Mouse (Mus musculus) liver, adult 2 months (tissue): Measurements from ENCODE around the gene Tssc4. TPM values are rescaled to one million over a fixed set of nuclear protein-coding genes. Genes with fewer than 3 reads are reported as not detected.

ENCODE experiments used
- DNase-seq: peaks from one replicate; pipeline ENCODE4 v3.0.0-alpha.2; 2011; ENCODE audit warnings: low read depth, low spot score; ENCODE audit errors: extremely low read depth
- H3K27ac ChIP-seq: fragments of 200-500 bp; replicated peaks from 2 replicates; pipeline ENCODE4 v1.5.1; 2012; ENCODE audit warnings: low read depth, mild to moderate bottlenecking, control low read depth, inconsistent platforms, low read length; ENCODE audit not compliant: insufficient read depth
- H3K27me3 ChIP-seq: fragments of 200-500 bp; 2 replicates; pipeline ENCODE4 v1.6.1; 2012; ENCODE audit warnings: mild to moderate bottlenecking, moderate library complexity, low read length, inconsistent platforms; ENCODE audit not compliant: control insufficient read depth, insufficient read depth
- H3K36me3 ChIP-seq: fragments of 200-500 bp; 2 replicates; pipeline ENCODE4 v1.6.1; 2012; ENCODE audit warnings: low read length, inconsistent platforms; ENCODE audit not compliant: control insufficient read depth, insufficient read depth
- H3K4me1 ChIP-seq: fragments of 200-500 bp; 2 replicates; pipeline ENCODE4 v1.6.1; 2011; ENCODE audit warnings: low read length; ENCODE audit not compliant: control insufficient read depth, insufficient read depth
- H3K4me3 ChIP-seq: fragments of 200-500 bp; 2 replicates; pipeline ENCODE4 v1.5.1; 2011; ENCODE audit warnings: low read depth, mild to moderate bottlenecking, control low read depth, low read length, moderate library complexity; ENCODE audit not compliant: insufficient read depth
- H3K79me2 ChIP-seq: fragments of 200-500 bp; 2 replicates; pipeline ENCODE4 v1.6.1; 2012; ENCODE audit warnings: inconsistent platforms, mild to moderate bottlenecking, low read length, moderate library complexity; ENCODE audit not compliant: control insufficient read depth, insufficient read depth
- H3K9ac ChIP-seq: fragments of 200-500 bp; 2 replicates; pipeline ENCODE4 v1.6.1; 2012; ENCODE audit warnings: low read depth, mild to moderate bottlenecking, control low read depth, inconsistent platforms, low read length
- CTCF ChIP-seq: fragments of 200-500 bp; IDR thresholded peaks from 2 replicates; pipeline ENCODE4 v1.5.1; 2011; ENCODE audit warnings: low read depth, low read length, control low read depth
- POLR2A ChIP-seq: fragments of 200-500 bp; IDR thresholded peaks from 2 replicates; pipeline ENCODE4 v1.6.1; 2011; ENCODE audit warnings: low read length, control low read depth; ENCODE audit not compliant: insufficient read depth; ENCODE audit errors: extremely low read depth
- WGBS: fragments of 180-500 bp; shearing (Covaris S2); methylation state at CpG from one replicate; pipeline ENCODE4 v1.1.7; 2018; 5-methylcytosine and 5-hydroxymethylcytosine counted together
- polyA plus RNA-seq: library from polyadenylated mRNA; depleted of rRNA; stranded (reverse); fragments of >200 nt; gene quantifications from 2 replicates; pipeline ENCODE4 v1.2.3, GENCODE M21; 2012; rRNA removed
- total RNA-seq: library from RNA; depleted of rRNA; stranded (reverse); fragments of >200 nt; gene quantifications from 2 replicates; pipeline ENCODE4 v1.2.3, GENCODE M21; 2014; rRNA removed

Gene Tssc4
- total and polyA plus RNA-seq, 2 experiments, result 11.9 to 47.7 TPM

- H3K4me1 ChIP-seq, result peaks cover 3% of the 10 kb centered on the region; the same call in 1 of the 2 replicates
- no peaks in the 10 kb centered on the region for H3K27me3 ChIP-seq
- 87% methylated on average over 3 of the region's 3 CpGs for WGBS
- TF ChIP-seq POLR2A (no peak), CTCF (no peak)
- H3K27ac ChIP-seq, result no peak overlapping the region
- no peaks in the 10 kb centered on the region for H3K79me2 ChIP-seq
- no peak overlapping the region for H3K9ac ChIP-seq
- no peaks in the 10 kb centered on the region for H3K36me3 ChIP-seq
- DNase-seq, result no peak
- H3K4me3 ChIP-seq, result no peak overlapping the region
Measured at GRCm38 (mm10) chr7:143119826-143120225, 50.8 kb downstream of the Tssc4 start.

Other genes starting within 250 kb of the Tssc4 start
- gene Th, start 138.1 kb upstream of the Tssc4 start, total RNA-seq, result 0.60 TPM in 1 of 2 replicates, not detected in the other
- gene Th, start 138.1 kb upstream of the Tssc4 start, polyA plus RNA-seq, result not detected in 2 replicates
- gene Ascl2, start 100.0 kb upstream of the Tssc4 start, total RNA-seq, result not detected in 2 replicates
- 0.11 TPM in 1 of 2 replicates, not detected in the other for gene Ascl2, start 100.0 kb upstream of the Tssc4 start, polyA plus RNA-seq
- 0.46 and 1.1 TPM in 2 replicates for gene Tspan32, start 64.2 kb upstream of the Tssc4 start, total RNA-seq
- gene Tspan32, start 64.2 kb upstream of the Tssc4 start, polyA plus RNA-seq, result 0.56 and 1.0 TPM in 2 replicates
- gene Cd81, start 16.5 kb upstream of the Tssc4 start, total RNA-seq, result 363 and 420 TPM in 2 replicates
- 616 and 625 TPM in 2 replicates for gene Cd81, start 16.5 kb upstream of the Tssc4 start, polyA plus RNA-seq
- under 0.01 and 0.07 TPM in 2 replicates for gene Trpm5, start 25.4 kb downstream of the Tssc4 start, total RNA-seq
- 0.02 TPM in 1 of 2 replicates, not detected in the other for gene Trpm5, start 25.4 kb downstream of the Tssc4 start, polyA plus RNA-seq
- 1.3 and 3.4 TPM in 2 replicates for gene Kcnq1, start 37.1 kb downstream of the Tssc4 start, total RNA-seq
- 0.91 and 2.5 TPM in 2 replicates for gene Kcnq1, start 37.1 kb downstream of the Tssc4 start, polyA plus RNA-seq